Mouse (Mus musculus) right cerebral cortex, adult 18-20 months (tissue): ENCODE measurements at regions not wholly inside any gene's neighbourhood (a gene's known extent, or its start where the extent isn't known, plus 50 kb on each side); places are given as distances from the start of the nearest gene placed in this dataset.

Source experiments
- DNase-seq: peaks from one replicate; pipeline ENCODE4 v3.0.0; 2022; ENCODE audit warnings: mixed read lengths

DNA sequence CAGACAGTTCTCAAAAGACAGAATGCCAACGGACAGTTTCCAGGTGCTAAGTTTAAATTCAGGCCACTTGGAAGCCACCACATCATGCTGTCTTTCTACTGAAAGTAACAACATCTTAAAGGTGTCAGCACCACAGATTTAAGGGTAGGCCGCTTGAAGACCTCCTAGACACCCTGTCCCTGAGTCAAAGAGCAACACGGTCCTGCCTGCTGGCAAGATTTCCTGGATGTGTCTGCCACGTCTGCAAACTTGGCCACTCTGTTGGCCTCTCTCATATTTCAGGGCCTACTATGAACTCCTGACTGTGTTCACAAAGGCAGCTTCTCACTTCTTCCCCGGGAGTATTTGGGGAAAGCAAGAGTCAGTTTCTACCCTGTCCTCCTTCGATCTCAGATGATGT, 194.7 kb upstream of the Esrrg start:
- DNase-seq = no peak

GRCm38 (mm10) chr1:187418186-187419140, 190.1 kb upstream of the Esrrg start:
- no peak for DNase-seq

DNA sequence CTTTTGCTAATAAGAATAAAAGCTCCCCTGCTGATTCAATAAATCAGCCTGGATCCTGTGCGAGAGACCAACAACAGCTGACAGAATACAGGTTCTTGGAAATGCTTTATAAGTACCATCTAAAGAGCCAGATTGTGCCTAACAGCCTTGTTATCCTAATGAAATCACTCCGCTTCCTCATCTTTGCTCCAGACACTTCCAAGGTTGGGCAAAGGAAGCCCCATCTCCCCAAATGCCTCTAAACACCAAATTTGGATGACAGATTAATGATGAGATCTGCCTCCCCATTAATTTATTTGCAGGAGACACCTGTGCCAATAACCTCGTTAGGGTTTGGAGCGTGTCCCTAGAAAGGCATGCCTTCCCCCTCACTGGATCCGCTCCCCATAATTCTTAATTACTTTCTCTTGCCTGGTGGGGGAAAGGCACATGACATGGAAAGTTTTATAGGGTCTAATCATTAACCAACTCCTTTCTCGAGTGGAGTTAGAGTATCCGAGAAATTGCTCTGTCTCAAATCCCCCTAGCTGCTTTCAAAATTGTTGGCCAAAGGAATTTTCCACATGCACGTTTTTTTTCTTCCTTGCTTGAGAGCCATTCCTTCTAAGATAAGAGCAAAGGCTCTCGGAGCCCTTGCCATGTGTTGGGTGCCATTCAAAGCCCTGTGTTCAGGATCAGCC, 179.9 kb upstream of the Esrrg start:
- DNase-seq = no peak

DNA sequence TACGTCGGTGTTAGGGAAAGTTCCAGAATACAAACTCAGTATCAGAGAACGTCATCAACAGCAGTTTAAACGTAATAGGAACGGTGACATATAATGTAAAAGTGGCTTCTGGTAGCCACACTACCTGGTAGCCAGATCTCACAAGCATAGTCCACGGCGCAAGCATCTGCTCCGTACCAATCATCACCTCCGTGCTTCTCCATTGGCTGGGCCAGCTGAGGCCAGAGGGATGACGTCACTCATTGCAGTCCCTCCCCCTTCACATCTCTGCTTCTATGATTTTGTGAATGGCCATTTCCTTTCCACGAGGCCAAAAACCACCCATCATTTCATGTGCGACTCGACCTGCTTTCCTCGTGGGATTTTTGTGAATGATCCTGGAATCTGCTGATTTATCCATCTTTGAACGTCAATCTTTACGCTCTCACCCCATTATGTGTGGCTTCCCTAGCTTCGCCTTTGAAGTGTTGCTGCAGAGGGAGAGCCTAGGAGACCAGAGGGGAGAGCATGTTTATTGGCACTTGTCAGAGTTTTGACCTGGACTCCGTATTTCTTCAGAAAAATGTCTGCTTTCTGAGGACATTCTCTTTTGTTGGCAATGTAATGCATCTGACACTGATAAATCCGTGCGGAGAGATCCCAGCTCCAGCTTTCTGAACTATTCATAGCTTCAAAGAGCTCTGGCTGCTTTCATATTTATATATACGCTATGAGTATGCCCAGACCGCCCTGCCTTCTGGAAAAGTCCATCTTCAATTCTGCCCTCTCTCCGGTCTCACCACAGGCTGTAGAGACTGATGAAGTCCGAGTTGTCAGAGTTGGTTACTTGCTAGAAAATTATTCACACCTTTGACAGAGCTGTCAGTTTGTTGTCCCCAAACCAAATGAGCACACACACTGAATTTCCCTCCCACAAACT, 174.6 kb upstream of the Esrrg start:
- no peak for DNase-seq

DNA sequence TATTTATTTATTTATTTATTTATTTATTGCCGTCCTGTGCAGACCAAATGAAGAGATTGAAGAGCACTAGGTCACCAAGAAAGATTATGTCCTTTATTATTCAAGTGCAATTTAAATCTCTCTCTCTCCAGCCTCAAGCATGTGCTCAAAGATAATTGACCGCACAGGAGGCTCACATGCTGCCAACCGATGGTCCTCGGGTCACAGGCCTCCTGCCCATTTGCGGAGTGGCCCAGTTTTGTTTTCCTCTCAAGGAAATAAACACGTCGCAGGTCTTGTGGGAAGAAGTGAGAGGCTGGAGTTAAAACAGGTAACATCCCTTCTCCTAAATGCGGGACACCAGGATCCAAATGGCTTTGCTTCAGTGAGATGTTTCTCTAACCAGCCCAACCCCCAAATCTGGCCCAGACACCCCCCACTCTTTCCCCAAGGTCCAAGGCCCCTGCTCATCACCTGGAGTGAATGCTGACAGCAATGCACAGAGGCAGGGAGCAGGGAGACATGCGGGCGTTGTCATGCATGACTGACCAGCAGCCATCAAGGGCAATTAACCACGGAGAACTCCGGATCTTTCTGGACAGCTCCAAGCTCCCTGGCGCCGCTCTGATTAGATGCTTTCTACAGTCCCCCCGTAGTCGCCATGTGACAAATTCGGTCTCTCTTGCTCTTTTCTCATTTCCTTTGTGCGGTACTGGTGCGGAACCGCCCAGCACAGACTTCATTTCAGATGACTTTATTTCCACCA, 169.2 kb upstream of the Esrrg start:
- no peak for DNase-seq

DNA sequence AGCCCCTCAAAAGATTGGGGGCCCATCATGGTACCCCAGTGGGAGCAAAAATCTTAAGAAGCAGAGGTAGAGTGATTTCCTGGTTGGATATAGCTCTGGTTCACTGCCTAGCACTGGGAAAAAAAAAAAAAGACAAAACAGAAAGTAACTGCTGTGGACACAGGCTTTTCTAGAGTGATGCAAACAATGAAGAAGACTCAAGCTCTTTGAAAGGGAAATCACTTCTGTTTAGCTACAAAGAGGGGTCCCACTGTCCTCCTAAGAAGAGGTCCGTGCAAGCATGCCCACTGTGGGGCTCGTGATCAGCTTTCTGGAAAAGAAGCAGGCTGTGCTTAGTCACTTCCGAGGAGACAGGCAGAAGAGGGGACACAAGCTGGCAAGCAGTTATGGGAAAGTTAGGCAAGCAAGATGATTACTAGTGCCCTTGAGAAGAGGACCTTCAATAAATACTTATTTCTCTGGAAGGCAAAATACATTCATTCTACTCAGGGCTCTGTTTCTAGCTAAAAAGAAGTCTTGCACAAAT, 166.9 kb upstream of the Esrrg start:
- DNase-seq = no peak

- DNase-seq = peak; percentile 15
Measured at GRCm38 (mm10) chr1:187446511-187446910, 162.1 kb upstream of the Esrrg start.

DNA sequence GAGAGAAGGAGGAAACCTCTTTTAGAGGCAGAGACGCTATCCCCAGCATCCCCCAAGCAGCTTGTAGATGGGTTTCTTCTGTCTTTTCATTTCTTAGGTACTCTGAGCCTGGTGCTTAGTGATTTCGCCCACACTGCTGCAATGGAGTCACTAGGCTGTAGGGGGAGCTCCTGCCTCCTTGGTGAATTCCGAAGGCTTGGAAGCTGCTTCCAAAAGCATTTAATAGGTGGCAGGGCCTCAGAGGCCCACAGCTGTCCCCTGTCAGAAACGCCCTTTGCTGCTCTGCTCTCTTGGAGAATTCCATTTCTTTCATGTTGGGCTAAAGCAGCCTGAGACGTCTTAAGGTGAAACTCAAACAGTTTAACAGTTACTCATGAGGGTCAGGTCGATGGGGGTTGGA, 160.4 kb upstream of the Esrrg start:
- peak; percentile 72 for DNase-seq

- no peak for DNase-seq
Measured at GRCm38 (mm10) chr1:187450106-187450505, 158.5 kb upstream of the Esrrg start.

- peak; percentile 45 for DNase-seq
Measured at GRCm38 (mm10) chr1:187452189-187452588, 156.4 kb upstream of the Esrrg start.

GRCm38 (mm10) chr1:187454431-187454830, 154.2 kb upstream of the Esrrg start:
- DNase-seq = peak; percentile 5

GRCm38 (mm10) chr1:187484821-187485220, 123.8 kb upstream of the Esrrg start:
- DNase-seq = no peak

GRCm38 (mm10) chr1:187487948-187488690, 120.5 kb upstream of the Esrrg start:
- DNase-seq = no peak

- peak; percentile 20 for DNase-seq
Measured at GRCm38 (mm10) chr1:187489452-187489851, 119.1 kb upstream of the Esrrg start.

DNA sequence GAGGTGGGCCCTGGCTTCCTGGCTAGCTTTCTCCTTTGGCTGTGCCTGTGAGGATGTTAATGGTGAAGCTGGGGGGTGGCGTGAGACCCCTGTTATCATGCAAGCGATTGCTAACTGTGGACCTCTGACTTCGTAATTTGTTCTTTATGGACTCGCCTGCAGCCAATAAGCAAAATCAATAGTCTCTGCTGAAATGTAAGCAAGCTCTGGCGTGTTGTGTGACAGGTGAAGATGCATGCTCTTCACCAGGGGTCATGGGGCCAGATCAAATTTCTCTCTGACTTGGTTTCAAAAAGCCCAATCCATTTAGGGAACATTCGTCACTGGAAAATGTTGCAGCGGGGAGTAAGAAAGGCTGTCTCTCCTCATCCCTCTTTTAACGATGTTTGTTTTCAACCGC, 103.2 kb upstream of the Esrrg start:
- no peak for DNase-seq

DNA sequence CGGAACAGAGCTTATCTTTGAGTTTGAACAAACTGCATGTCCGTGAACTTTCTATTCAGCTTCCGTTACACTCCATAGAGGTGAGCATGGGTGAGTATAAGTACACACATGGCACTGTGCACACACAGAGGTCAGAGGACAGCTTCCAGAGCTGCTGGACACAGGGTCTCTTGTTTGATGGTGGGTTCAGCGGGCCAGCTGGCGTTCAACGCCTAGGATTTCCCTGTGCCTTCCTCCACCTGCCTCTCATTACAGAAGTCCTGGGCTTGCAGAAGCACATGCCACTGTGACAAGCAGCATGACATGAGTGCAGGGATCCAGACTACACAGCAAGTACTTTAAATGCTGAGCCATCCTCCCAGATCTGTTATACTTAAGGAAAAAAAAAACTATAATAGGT, 101.4 kb upstream of the Esrrg start:
- DNase-seq = no peak

DNA sequence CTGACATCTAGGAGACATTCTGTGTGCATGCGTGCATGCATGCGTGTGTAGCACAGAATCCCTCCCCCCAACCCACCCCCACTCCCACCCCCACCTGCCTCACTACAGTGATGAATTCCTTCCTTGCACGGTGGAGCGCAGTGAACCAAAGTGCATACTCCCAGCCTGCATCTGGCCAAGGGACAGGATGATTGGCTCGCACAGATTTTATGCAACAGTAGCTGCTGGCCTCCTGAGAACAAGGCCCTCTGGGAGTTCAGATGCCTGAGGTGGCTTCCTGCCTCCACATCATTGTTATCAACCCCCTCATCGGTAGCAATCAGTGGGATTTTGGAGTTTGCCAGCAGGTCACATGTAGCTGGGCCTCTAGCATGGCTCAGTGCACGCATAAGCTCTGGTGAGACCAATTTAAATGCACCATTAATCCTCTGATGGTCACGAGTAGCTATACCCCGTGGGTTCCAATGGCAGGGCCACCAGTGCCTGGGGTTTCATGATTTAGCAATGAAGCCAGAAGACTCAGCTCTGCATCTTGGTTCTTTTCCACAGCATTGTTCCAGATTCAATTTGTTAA, 77.2 kb upstream of the Esrrg start:
- DNase-seq = no peak

- DNase-seq = no peak
Measured at GRCm38 (mm10) chr1:187536263-187536662, 72.3 kb upstream of the Esrrg start.

GRCm38 (mm10) chr1:187556718-187557117, 51.9 kb upstream of the Esrrg start:
- no peak for DNase-seq
